Mouse (Mus musculus) ES-E14 (cell line): ENCODE results near the gene Rbp2.

Experiments used
- CHD2 ChIP-seq: IDR thresholded peaks from 2 replicates; pipeline ENCODE4 v1.6.1; 2014; ENCODE audit warnings: mild to moderate bottlenecking, low read depth, low read length, inconsistent platforms
- HCFC1 ChIP-seq: IDR thresholded peaks from 2 replicates; pipeline ENCODE4 v1.6.1; 2012; ENCODE audit warnings: low read length, inconsistent platforms, borderline replicate concordance; ENCODE audit not compliant: insufficient read depth
- ZC3H11A ChIP-seq: IDR thresholded peaks from 2 replicates; pipeline ENCODE4 v1.6.1; 2012; ENCODE audit warnings: low read depth, mild to moderate bottlenecking, inconsistent platforms, low read length, borderline replicate concordance

GRCm38 (mm10) chr9:98544042-98544441 is 58.1 kb downstream of the Rbp2 start:
- TF ChIP-seq CHD2: no peak
- TF ChIP-seq ZC3H11A: no peak
- TF ChIP-seq HCFC1: no peak
